Mouse (Mus musculus): ENCODE measurements around the gene Sh3gl1.
"Not testable (repeated sequence)": the region's sequence is repeated elsewhere in the genome, so short reads cannot be mapped to it uniquely, and the experiment has no call there.

GRCm38 (mm10) chr17:56078361-56078760 is 41.9 kb upstream of the Sh3gl1 start:
- not testable (repeated sequence) for TF ChIP-seq POU5F1 (IDR thresholded peaks at IDR 0.05; ENCODE audit: borderline replicate concordance, low read length); CTCF (conservative IDR thresholded peaks at IDR 0.05; ENCODE audit: low read length)
